Mouse (Mus musculus) cerebellum, adult 2 months (tissue): Measurements from ENCODE around the gene Ankrd2.

ENCODE experiments used
- CTCF ChIP-seq: fragments of 200-500 bp; IDR thresholded peaks from 2 replicates; pipeline ENCODE4 v1.5.1; 2011; ENCODE audit warnings: low read depth, mild to moderate bottlenecking, control low read depth, low read length, moderate library complexity, borderline replicate concordance; ENCODE audit not compliant: insufficient read depth
- POLR2A ChIP-seq: fragments of 200-500 bp; IDR thresholded peaks from 2 replicates; pipeline ENCODE4 v1.6.1; 2011; ENCODE audit warnings: low read length, control low read depth, borderline replicate concordance; ENCODE audit not compliant: insufficient read depth

DNA sequence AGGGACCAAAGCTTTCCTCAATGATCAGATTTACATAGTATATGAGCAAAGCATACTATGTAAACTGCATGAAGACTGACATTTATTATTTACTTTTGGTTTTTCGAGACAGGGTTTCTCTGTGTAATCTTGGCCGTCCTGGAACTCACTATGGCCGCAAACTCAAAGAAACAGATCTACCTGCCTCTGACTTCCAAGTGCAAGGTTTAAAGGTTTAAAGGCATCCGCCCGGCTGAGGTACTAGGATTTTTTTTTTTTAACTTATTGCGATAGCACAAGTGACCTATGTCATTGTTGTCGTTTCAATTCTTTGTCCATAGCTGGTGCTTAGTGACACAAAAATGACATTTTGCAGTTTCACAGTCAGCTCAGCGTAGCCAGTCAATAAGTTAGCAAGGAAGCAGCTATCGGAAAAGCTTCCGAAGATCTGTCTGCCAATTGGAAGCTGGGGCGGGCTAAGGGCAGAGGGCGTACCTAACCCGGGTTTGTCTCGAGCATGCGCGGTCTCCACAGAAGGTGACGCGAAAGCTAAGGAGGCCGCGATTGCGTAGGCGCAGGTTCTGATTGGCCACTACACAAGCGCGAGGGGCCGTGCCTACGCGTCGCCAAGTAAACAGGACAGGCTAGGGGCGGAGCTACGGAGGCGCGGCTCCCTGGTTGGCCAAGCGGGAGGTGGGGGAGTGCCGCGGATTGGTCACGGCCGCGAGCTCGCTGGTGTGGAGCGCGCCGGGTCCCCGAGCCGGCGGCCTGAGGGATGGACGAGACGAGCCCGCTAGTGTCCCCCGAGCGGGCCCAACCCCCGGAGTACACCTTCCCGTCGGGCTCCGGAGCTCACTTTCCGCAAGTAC, 54.2 kb downstream of the Ankrd2 start, which contains the start of gene Pi4k2a:
- TF ChIP-seq CTCF = no peak
- peak; percentile 42; the same call in 1 of the 2 replicates for TF ChIP-seq POLR2A
